In genomic region chr8:91241873-91242519, GRCm38 (mm10) we compare ENCODE assay signal across 19 mouse cellular contexts. TPM values are rescaled to one million over a fixed set of nuclear protein-coding genes. Genes with fewer than 3 reads are reported as not detected.
DNase-seq lines count a peak whose midpoint lies in the region; ATAC-seq and TF ChIP-seq lines count a peak whose summit lies in the region.
"Had no signal": no experiment of that assay in that cellular context is flagged by ENCODE, and none has a peak within 500 bp of the region (broad histone marks: within the 10 kb centered on the region; RNA-seq: fewer than 3 reads in every experiment).

No protein-coding gene starts in this region.

- no peak overlapping the region for H3K4me3 ChIP-seq in intestine, embryonic 16.5 days (ENCODE audit: low read length)
- H3K4me3 ChIP-seq in stomach, postnatal 0 days (ENCODE audit: low read depth, low read length): no peak overlapping the region
- H3K4me3 ChIP-seq: embryonic facial prominence, embryonic 10.5 days; gastrocnemius, adult 2 months; hindbrain, embryonic 10.5 days had no signal

- no peak for TF ChIP-seq CTCF in stomach, postnatal 0 days (IDR thresholded peaks at IDR 0.05; ENCODE audit: low read depth)

- intact Hi-C loops in heart, postnatal 10 days (cut with DNase I): no loop called here

- DNase-seq in heart, postnatal 10 days: peak; percentile 8 to 19
- DNase-seq in heart, adult 9 months (ENCODE audit: low spot score in 2 of 2): no peak
- peak; percentile 25 for DNase-seq in retina, postnatal 1 day
- DNase-seq in retina, embryonic 14.5 days (ENCODE audit: low spot score): no peak
- DNase-seq in stomach, postnatal 0 days (ENCODE audit: low spot score): peak; percentile 17
- DNase-seq in T-cell, adult 2 months (ENCODE audit: low spot score): no peak
- DNase-seq in embryo, embryonic 10 days (ENCODE audit: low spot score): no peak
- DNase-seq: adrenal gland, adult 8-10 months; adrenal gland, postnatal 36 days; cerebellum, adult 11 months; cerebellum, adult 8-10 months; cerebellum, postnatal 14 days; gastrocnemius, adult 2 months; gastrocnemius, postnatal 25 days had no signal

- H3K9ac ChIP-seq in intestine, embryonic 16.5 days (ENCODE audit: low read depth, low read length): no peak overlapping the region
- no peak overlapping the region for H3K9ac ChIP-seq in stomach, postnatal 0 days (ENCODE audit: low read length)
- H3K9ac ChIP-seq: hindbrain, embryonic 14.5 days had no signal

- H3K4me1 ChIP-seq in intestine, embryonic 16.5 days (ENCODE audit: control insufficient read depth, insufficient read depth, low read length): no peaks in the 10 kb centered on the region
- no peaks in the 10 kb centered on the region for H3K4me1 ChIP-seq in stomach, postnatal 0 days (replicated peaks; ENCODE audit: control insufficient read depth, insufficient read depth)

- no peaks in the 10 kb centered on the region for H3K9me3 ChIP-seq in intestine, embryonic 16.5 days (ENCODE audit: control insufficient read depth, low read length)
- H3K9me3 ChIP-seq in stomach, postnatal 0 days (ENCODE audit: control insufficient read depth, low read length): no peaks in the 10 kb centered on the region
- H3K9me3 ChIP-seq: embryonic facial prominence, embryonic 10.5 days; hindbrain, embryonic 10.5 days had no signal

- TF ChIP-seq EP300 in stomach, postnatal 0 days (optimal IDR thresholded peaks at IDR 0.05): no peak

- no peaks in the 10 kb centered on the region for H3K27me3 ChIP-seq in intestine, embryonic 16.5 days (replicated peaks; ENCODE audit: control insufficient read depth, insufficient read depth, low read length)
- H3K27me3 ChIP-seq in stomach, postnatal 0 days (ENCODE audit: control insufficient read depth, insufficient read depth, low read length): no peaks in the 10 kb centered on the region

- WGBS in intestine, embryonic 16.5 days: 68% methylated on average over 8 of the region's 8 CpGs
- 46% methylated on average over 8 of the region's 8 CpGs for WGBS in stomach, postnatal 0 days

- no peak overlapping the region for H3K27ac ChIP-seq in intestine, embryonic 16.5 days (ENCODE audit: low read length)
- H3K27ac ChIP-seq in stomach, postnatal 0 days (replicated peaks): no peak overlapping the region
- H3K27ac ChIP-seq: embryonic facial prominence, embryonic 10.5 days; gastrocnemius, adult 2 months; hindbrain, embryonic 10.5 days; hindbrain, embryonic 14.5 days had no signal

- ATAC-seq in intestine, embryonic 16.5 days: peak; percentile 38; the same call in 1 of the 2 replicates
- ATAC-seq in stomach, postnatal 0 days (ENCODE audit: low FRiP score, low TSS enrichment): peak; percentile 89
- ATAC-seq: forebrain, embryonic 14.5 days had no signal

- H3K4me2 ChIP-seq in intestine, embryonic 16.5 days (ENCODE audit: low read depth, low read length): no peak overlapping the region
- no peak overlapping the region for H3K4me2 ChIP-seq in stomach, postnatal 0 days (replicated peaks; ENCODE audit: low read depth)
- H3K4me2 ChIP-seq: hindbrain, embryonic 14.5 days had no signal

- no peaks in the 10 kb centered on the region for H3K36me3 ChIP-seq in intestine, embryonic 16.5 days (ENCODE audit: control insufficient read depth, insufficient read depth, low read length)
- H3K36me3 ChIP-seq in stomach, postnatal 0 days (ENCODE audit: control insufficient read depth, insufficient read depth, low read length): no peaks in the 10 kb centered on the region
- H3K36me3 ChIP-seq: hindbrain, embryonic 10.5 days had no signal

RNA-seq across cellular contexts. Expression of gene Aktip, which starts 42.2 kb away (rescaled TPM):
- 10 to 100 TPM; 36.1 to 40.3 TPM for total RNA-seq in heart, postnatal 10 days (2021)
- 41.4 and 43.0 TPM in 2 replicates for polyA plus RNA-seq in intestine, embryonic 16.5 days (2015; fragmentation: Nextera tagmentation; extraction: Ambion mirVana)
- polyA plus RNA-seq in stomach, postnatal 0 days (2015; fragmentation: Nextera tagmentation; extraction: Ambion mirVana): 42.2 and 47.1 TPM in 2 replicates

Comparison
In these comparisons a context has a peak if more than half of its experiments do, and no peak if none do; other contexts are left out.
1. DNase-seq: peak in heart, postnatal 10 days (2 of 2), retina, postnatal 1 day (single experiment) and stomach, postnatal 0 days (single experiment); none in heart, adult 9 months (0 of 2), retina, embryonic 14.5 days (single experiment), T-cell, adult 2 months (single experiment) and embryo, embryonic 10 days (single experiment).